Mouse (Mus musculus) heart, postnatal 0 days (tissue): ENCODE data around the gene Nup93.

Source experiments
- CTCF ChIP-seq: IDR thresholded peaks from 2 replicates; pipeline ENCODE4 v1.5.1; 2016; ENCODE audit warnings: antibody characterized with exemption, control low read depth, low read depth
- EP300 ChIP-seq: IDR thresholded peaks from 2 replicates; pipeline ENCODE4 v1.6.1; 2016; ENCODE audit warnings: antibody characterized with exemption, low read depth

DNA sequence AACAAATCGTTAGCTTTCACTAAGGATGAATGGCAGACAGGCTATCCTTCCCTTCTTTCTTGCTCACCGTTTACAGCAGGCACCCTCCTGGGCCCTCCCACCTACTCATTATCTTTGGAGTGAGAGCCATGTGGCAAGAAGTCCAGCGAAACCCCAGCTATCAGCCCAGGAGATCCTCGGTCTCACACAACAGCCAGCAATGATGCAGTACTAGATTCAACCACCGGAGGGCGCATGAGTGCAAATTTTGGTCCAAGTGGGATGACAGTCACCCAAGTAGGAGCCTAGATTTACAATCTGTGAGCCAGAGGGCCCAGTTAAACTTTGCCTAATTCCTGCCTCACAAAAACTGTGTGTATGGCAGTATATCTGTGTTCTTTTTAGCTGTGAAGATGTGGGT is 47.1 kb upstream of the Nup93 start:
- TF ChIP-seq CTCF (peak; percentile 96), EP300 (no peak)
